Mouse (Mus musculus) E14TG2a.4 (cell line): ENCODE measurements around the gene Gucy2d.

Experiments used
- CTCF ChIP-seq: conservative IDR thresholded peaks from 2 replicates; pipeline ENCODE4 v1.5.1; 2014; ENCODE audit warnings: low read length
- NANOG ChIP-seq: IDR thresholded peaks from 2 replicates; pipeline ENCODE4 v1.6.1; 2014; ENCODE audit warnings: borderline replicate concordance, low read length, mixed read lengths

DNA sequence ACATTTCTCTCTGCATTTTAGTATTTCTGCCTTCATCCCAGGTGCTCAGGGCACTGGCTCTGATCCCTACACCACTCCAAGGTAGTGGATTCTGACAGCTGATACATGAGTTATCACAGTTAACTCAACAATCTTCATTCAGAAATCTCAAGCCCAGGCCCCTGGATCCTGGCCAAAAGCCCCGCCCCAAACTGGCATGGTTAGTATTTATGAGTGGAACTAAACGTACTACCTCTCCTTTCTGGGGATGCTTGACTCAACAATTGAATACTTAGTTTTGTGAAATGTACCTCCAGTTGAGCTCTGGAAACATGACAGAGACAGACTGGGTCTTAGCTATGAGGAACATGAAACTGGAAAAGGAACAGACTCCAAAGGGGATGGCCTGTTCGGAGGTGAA, 6.7 kb downstream of the Gucy2d start:
- TF ChIP-seq CTCF (no peak), NANOG (no peak)
